Mouse (Mus musculus): Measurements from ENCODE around the gene Ube2cbp. TPM values are rescaled to one million over a fixed set of nuclear protein-coding genes. Genes with fewer than 3 reads are reported as not detected.
A peak's percentile ranks its signal among the peaks of the same experiment; 100 is the strongest.

Ube2cbp gene
- total RNA-seq, 2 experiments from 2014 or later = 3.4 to 4.5 TPM

GRCm38 (mm10) chr9:86436608-86437007, 28.1 kb downstream of the Ube2cbp start:
- no peak for ATAC-seq (replicated peaks; ENCODE audit: poor library complexity, severe bottlenecking)

- ATAC-seq (replicated peaks; ENCODE audit: poor library complexity, severe bottlenecking) = no peak
Measured at GRCm38 (mm10) chr9:86435510-86435909, 29.2 kb downstream of the Ube2cbp start.

GRCm38 (mm10) chr9:86423331-86423730, 41.4 kb downstream of the Ube2cbp start:
- no peak for ATAC-seq (replicated peaks; ENCODE audit: poor library complexity, severe bottlenecking)

- ATAC-seq (replicated peaks; ENCODE audit: poor library complexity, severe bottlenecking) = no peak
Measured at GRCm38 (mm10) chr9:86419366-86419765, 45.4 kb downstream of the Ube2cbp start.

DNA sequence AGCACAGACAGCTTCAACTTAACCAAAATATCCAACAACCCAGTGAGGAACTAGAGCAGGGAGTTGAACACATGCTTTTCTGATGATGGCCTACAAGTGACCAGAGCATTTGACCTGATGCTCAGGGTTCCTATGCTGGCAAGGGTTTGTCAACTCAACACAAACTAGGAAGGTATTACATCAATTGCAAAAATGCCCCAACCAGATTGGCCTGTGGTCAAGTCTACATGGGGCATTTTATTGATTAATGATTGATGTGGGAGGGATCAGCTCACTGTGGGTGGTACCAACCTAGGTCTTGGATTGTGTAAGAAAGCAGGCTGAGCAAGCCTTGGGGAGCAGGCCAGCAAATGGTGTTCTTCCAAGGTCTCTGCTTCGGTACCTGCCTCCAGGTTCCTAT, 46.8 kb downstream of the Ube2cbp start:
- ATAC-seq (replicated peaks; ENCODE audit: poor library complexity, severe bottlenecking) = no peak

DNA sequence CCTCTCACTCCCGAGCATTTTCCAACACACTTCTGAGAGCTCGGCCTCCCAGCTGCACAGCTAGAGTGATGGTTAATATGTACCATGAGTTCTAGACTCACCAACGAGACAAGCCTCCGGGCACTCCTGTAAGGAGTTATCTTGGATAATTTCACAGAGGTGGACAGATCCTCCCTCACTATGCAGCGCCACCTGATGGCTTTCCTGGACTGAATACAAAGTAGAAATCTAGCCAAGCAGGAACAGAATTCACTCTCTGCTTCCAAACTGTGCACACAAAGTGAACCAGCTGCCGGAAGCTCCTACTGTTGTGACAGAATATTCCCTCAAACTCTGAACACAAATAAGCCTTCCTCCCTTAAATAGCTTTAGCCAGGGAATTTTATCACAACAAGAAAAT, 69.0 kb downstream of the Ube2cbp start:
- no peak for ATAC-seq (replicated peaks; ENCODE audit: poor library complexity, severe bottlenecking)

GRCm38 (mm10) chr9:86395012-86395411, 69.7 kb downstream of the Ube2cbp start:
- ATAC-seq (replicated peaks; ENCODE audit: poor library complexity, severe bottlenecking) = no peak

DNA sequence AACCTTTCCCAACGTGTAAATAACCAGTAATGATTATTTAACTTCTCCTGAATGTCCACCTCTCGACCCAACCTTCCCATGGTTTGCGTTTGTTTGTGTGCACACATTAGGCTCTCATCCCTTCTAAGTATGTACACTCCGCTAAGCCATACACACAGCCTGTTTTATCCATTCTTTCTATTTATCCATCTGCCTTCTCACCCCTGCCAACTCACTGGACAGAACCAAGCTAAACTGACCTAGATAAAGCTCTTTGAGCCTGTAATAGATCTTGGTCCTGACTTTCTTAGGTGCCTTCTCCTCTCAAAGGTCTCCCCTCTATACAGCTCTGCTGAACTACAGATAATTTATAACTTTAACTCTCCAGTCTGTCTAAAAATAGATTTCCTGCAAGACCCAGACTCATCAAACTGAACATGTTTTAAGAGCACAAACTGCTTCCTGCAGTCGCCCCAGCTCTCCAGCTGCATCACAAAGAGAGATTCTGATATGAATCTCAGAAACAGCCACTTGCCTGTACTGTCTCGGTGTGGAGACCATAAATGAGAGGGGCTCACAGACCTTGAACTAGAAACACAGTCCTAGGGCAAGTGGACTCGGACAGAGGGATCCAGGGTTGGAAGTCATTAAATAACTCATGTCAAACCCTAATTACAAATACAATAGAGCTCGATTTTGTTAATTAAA, 71.0 kb downstream of the Ube2cbp start:
- no peak for ATAC-seq (replicated peaks; ENCODE audit: poor library complexity, severe bottlenecking)

- no peak for ATAC-seq (replicated peaks; ENCODE audit: poor library complexity, severe bottlenecking)
Measured at GRCm38 (mm10) chr9:86391467-86391866, 73.3 kb downstream of the Ube2cbp start.

DNA sequence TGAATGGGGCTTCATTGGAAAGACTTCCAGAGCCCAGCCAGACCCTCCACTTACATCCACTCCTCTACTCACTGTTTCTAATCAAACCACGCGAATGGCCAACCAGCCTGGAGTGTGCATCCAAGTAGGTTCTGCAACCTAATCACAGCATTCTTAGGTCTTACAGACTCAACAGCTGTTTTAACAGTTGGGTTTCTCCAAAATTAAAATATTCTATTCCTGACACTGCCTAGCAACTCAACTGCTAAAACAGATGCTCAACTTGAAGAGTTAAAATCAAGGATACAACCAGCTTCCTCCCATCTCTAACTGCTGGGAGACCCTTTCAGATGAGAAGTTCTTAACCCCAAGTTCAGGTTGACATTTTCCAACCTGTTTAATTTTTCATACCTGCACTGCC, 74.0 kb downstream of the Ube2cbp start:
- no peak for ATAC-seq (replicated peaks; ENCODE audit: poor library complexity, severe bottlenecking)

GRCm38 (mm10) chr9:86388538-86388937, 76.2 kb downstream of the Ube2cbp start:
- ATAC-seq (replicated peaks; ENCODE audit: poor library complexity, severe bottlenecking) = no peak

DNA sequence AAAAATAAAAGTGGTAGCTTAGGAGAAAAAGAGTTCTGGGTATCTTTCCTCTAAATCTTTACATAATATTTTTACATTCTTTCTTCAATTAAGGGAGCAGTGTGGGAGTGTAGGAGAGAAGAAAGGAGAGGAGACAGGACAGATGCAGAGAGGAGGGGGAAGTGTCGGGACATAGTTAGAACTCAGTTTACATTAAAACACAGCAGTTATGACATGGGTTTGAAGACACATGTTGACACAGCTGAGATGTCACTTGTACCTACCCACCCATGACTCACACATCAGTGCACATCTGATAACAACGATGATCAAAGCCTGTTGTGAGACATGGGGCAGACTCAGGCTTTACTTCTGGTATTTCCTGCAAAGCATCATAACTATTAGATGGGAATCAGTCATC, 87.8 kb downstream of the Ube2cbp start:
- ATAC-seq (replicated peaks; ENCODE audit: poor library complexity, severe bottlenecking) = 0 out of 2 replicates have a peak, but pooled peaks have one; percentile 18

- peak; percentile 58 for ATAC-seq (replicated peaks; ENCODE audit: poor library complexity, severe bottlenecking)
Measured at GRCm38 (mm10) chr9:86372783-86373567, 91.8 kb downstream of the Ube2cbp start.

DNA sequence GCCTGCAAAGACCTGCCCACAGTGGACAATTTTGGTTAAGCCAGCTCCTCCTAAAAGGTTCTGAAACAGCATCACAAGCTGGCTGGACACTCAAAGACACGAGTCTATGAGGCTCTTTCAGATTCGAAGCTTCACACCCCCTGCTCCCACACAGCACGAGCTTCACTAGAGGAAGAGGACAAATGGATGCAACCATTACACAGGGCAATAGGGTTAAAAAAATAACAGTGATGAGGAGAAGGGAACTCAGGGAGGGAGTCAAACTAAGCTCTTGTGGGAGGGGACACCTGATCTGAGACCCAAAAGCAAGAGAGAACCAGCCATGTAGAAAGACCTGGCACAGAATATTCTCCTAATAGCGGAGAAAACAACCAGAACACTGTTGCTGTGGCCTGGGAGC, 95.5 kb downstream of the Ube2cbp start:
- no peak for ATAC-seq (replicated peaks; ENCODE audit: poor library complexity, severe bottlenecking)

GRCm38 (mm10) chr9:86360536-86360935, 104.2 kb downstream of the Ube2cbp start:
- peak; percentile 14; the same call in 1 of the 2 replicates for ATAC-seq (replicated peaks; ENCODE audit: poor library complexity, severe bottlenecking)

GRCm38 (mm10) chr9:86355851-86356250, 108.9 kb downstream of the Ube2cbp start:
- peak; percentile 98 for ATAC-seq (replicated peaks; ENCODE audit: poor library complexity, severe bottlenecking)

GRCm38 (mm10) chr9:86351491-86351890, 113.3 kb downstream of the Ube2cbp start:
- ATAC-seq (replicated peaks; ENCODE audit: poor library complexity, severe bottlenecking) = no peak

GRCm38 (mm10) chr9:86336792-86337191, 128.0 kb downstream of the Ube2cbp start:
- no peak for ATAC-seq (replicated peaks; ENCODE audit: poor library complexity, severe bottlenecking)

DNA sequence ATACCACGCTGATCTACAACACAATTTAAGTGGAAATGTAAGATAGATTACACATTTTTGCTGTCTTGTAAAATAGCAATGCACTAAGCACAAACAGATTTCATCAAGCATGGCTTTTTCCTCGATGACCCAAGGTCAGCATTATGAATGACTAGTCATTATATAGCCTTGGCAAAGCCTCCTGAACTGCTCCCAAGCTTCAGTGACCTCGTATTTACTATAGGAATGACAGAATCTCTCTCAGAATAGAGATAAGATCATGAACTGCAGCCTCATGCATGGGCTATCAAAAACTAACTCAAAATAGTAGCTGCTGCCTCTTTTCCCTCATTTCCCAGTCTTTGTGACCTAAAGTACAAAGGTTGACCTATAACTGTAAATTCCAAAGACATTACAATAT, 128.4 kb downstream of the Ube2cbp start:
- no peak for ATAC-seq (replicated peaks; ENCODE audit: poor library complexity, severe bottlenecking)

DNA sequence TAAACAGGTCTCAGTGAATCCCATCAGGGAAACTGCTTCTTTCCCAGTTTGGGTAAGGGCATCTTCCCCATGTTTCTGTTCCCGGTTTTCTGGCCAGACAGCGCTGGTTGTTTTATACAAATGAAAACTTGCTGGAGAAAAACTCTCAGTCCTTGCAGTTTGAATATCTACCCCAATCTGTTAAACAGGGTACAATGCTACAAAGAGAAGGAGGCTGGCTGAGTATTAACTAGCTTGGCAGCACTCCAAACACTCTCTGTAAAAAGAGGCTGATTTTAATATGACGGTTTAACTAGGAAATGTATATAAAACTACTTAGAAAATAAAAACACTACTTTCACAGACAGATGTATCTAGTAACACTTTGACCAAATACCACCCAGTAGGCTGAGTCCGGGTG, 129.2 kb downstream of the Ube2cbp start:
- ATAC-seq (replicated peaks; ENCODE audit: poor library complexity, severe bottlenecking) = no peak

DNA sequence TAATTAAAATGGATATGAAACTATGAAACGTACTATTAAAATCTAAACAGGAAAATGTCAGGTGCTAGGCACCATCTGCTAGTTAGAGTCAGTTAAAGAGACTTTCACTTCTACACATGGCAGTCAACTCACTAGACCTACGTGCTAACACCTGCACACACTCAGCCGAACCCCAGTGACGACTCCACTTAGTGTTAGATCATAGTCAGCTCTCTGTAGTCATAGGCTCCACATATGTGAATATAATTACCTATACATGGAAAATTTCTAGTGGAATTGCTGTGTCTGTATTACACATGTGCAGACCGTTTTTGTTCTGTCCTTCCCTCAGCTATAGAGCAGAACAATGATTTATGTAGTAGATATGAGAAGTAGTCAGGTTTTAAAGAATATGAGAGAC, 130.4 kb downstream of the Ube2cbp start:
- no peak for ATAC-seq (replicated peaks; ENCODE audit: poor library complexity, severe bottlenecking)

- no peak for ATAC-seq (replicated peaks; ENCODE audit: poor library complexity, severe bottlenecking)
Measured at GRCm38 (mm10) chr9:86330591-86330990, 134.2 kb downstream of the Ube2cbp start.

Measured in granulocyte monocyte progenitor cell, adult 5-6 weeks (primary cell).